ENCODE assay signal across 7 mouse cellular contexts in the genomic region with DNA sequence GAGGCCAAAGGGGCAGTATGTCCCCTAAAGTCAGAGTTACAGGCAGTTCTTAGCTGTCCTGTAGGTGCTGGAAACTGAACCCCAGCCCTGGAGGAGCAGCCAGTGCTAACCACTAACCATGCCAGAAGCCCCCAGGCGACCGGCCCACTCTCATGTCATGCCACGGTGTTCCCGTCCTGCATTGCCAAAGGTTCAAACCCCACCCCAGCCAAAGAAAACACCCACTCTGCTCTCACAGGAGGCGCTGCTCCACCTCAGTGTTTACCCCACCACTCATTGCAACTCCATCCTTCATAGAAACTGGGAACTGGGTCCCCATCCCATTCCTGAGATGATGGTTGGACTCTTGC. TPM values are rescaled to one million over a fixed set of nuclear protein-coding genes. Genes with fewer than 3 reads are reported as not detected.
DNase-seq lines count a peak whose midpoint lies in the region; ATAC-seq and TF ChIP-seq lines count a peak whose summit lies in the region.

No protein-coding gene starts in this region.

- H3K9me3 ChIP-seq in heart, embryonic 15.5 days (replicated peaks) = no peaks in the 10 kb centered on the region
- H3K9me3 ChIP-seq in hindbrain, embryonic 16.5 days (ENCODE audit: control insufficient read depth, low read length) = no peaks in the 10 kb centered on the region

- TF ChIP-seq POLR2A in myocyte (IDR thresholded peaks at IDR 0.05; ENCODE audit: insufficient read length, low read depth) = no peak

- H3K9ac ChIP-seq in heart, embryonic 15.5 days = no peak overlapping the region
- H3K9ac ChIP-seq in hindbrain, embryonic 16.5 days (ENCODE audit: low read depth, low read length) = no peak overlapping the region

- no peaks in the 10 kb centered on the region for H3K79me2 ChIP-seq in myocyte (ENCODE audit: control insufficient read depth, insufficient read depth)

- no peaks in the 10 kb centered on the region for H3K27me3 ChIP-seq in heart, embryonic 15.5 days
- no peaks in the 10 kb centered on the region for H3K27me3 ChIP-seq in hindbrain, embryonic 16.5 days (replicated peaks; ENCODE audit: control insufficient read depth, insufficient read depth, low read length)
- H3K27me3 ChIP-seq in myocyte (ENCODE audit: control insufficient read depth, insufficient read depth, insufficient read length) = no peaks in the 10 kb centered on the region

- 74% methylated on average over 5 of the region's 5 CpGs for WGBS in heart, embryonic 15.5 days
- WGBS in hindbrain, embryonic 16.5 days = 85% methylated on average over 5 of the region's 5 CpGs

- DNase-seq in heart, postnatal 14 days = no peak
- peak; percentile 7 for DNase-seq in lung, postnatal 10 days
- DNase-seq in lung, postnatal 4 days = no peak
- DNase-seq in adrenal gland, postnatal 4 days (ENCODE audit: low spot score in 2 of 2) = no peak

- H3K27ac ChIP-seq in heart, embryonic 15.5 days = peak overlapping the region; percentile 62; the same call in 1 of the 2 replicates
- H3K27ac ChIP-seq in hindbrain, embryonic 16.5 days (ENCODE audit: low read depth, low read length) = no peak overlapping the region

- intact Hi-C loops in heart, postnatal 14 days (cut with DNase I) = loop anchor here (5.0 kb wide), 1 partner anchor 197 kb away; no protein-coding TSS in a partner anchor

- H3K36me3 ChIP-seq in heart, embryonic 15.5 days = peaks cover 3% of the 10 kb centered on the region; the same call in 1 of the 2 replicates
- H3K36me3 ChIP-seq in hindbrain, embryonic 16.5 days (ENCODE audit: control insufficient read depth, insufficient read depth, low read length) = peaks cover 5% of the 10 kb centered on the region; the same call in 1 of the 2 replicates
- H3K36me3 ChIP-seq in myocyte (ENCODE audit: control insufficient read depth, insufficient read depth) = no peaks in the 10 kb centered on the region

- no peak overlapping the region for H3ac ChIP-seq in myocyte (ENCODE audit: control insufficient read depth, insufficient read length)

- peak overlapping the region; percentile 38; the same call in 1 of the 2 replicates for H3K4me2 ChIP-seq in heart, embryonic 15.5 days
- no peak overlapping the region for H3K4me2 ChIP-seq in hindbrain, embryonic 16.5 days (ENCODE audit: low read length)
- peak overlapping the region; percentile 21 for H3K4me2 ChIP-seq in myocyte (ENCODE audit: low read depth)

- no peak for ATAC-seq in heart, embryonic 15.5 days (replicated peaks; ENCODE audit: insufficient number of reproducible peaks, insufficient read depth, low FRiP score, low read depth)
- 0 out of 2 replicates have a peak, but pooled peaks have one; percentile 5 for ATAC-seq in hindbrain, embryonic 16.5 days

- H3K4me1 ChIP-seq in heart, embryonic 15.5 days (replicated peaks) = peaks cover 20% of the 10 kb centered on the region
- H3K4me1 ChIP-seq in hindbrain, embryonic 16.5 days (ENCODE audit: control insufficient read depth, insufficient read depth, low read depth, low read length) = no peaks in the 10 kb centered on the region

- peak overlapping the region; percentile 6; the same call in 1 of the 2 replicates for H3K4me3 ChIP-seq in heart, embryonic 15.5 days
- no peak overlapping the region for H3K4me3 ChIP-seq in hindbrain, embryonic 16.5 days (ENCODE audit: low read length)
- no peak overlapping the region for H3K4me3 ChIP-seq in myocyte

TF ChIP-seq in myocyte, 11 proteins besides CTCF, POLR2A, EP300 and RAD21:
- TF ChIP-seq TCF3 (IDR thresholded peaks at IDR 0.05; ENCODE audit: insufficient read length, low read depth) (no peak), E2F4 (IDR thresholded peaks at IDR 0.05; ENCODE audit: insufficient read depth) (no peak)

RNA-seq across cellular contexts. Expression of gene Atg14, which starts 36.3 kb away (rescaled TPM):
- 10.9 and 11.5 TPM in 2 replicates for polyA plus RNA-seq in heart, embryonic 15.5 days (2015; fragmentation: Nextera tagmentation; extraction: Ambion mirVana)
- 1 to 10 TPM; 8.1 to 9.8 TPM for total RNA-seq in heart, postnatal 14 days (2021)
- 18.0 and 18.4 TPM in 2 replicates for polyA plus RNA-seq in hindbrain, embryonic 16.5 days (2015; fragmentation: Nextera tagmentation; extraction: Ambion mirVana)
- 4.2 TPM for polyA plus RNA-seq in myocyte (2012; fragmentation: generic; extraction: Trizol)
- total RNA-seq in adrenal gland, postnatal 4 days (2021) = 10 to 100 TPM; 20.9 to 24.9 TPM
